Mouse (Mus musculus): ENCODE results near the gene Hpse2.

Gene Hpse2

DNA sequence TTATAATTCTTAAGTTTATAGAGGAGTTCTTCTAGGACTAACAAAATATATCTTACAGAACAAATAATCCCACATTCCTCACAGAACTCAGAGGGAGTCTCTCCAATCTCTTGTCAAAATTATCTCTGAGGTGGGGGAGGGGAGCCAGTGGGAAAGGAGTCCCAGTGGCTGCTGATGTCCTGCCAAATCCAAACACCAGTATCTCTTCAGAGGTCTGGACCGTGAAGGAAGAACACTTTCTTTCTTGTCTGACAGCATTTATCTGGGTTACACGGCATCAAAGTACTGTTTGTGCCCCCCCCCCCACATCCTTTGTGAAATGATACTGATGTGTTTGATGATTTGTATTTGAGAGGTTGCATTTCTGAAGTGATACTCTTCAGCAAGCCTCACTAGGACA, 213.3 kb downstream of the Hpse2 start:
- in situ Hi-C loops (cut with MboI): no loop called here

- in situ Hi-C loops (cut with MboI): no loop called here
These were observed 232.1 kb downstream of the Hpse2 start for GRCm38 (mm10) chr19:43156085-43156484.

DNA sequence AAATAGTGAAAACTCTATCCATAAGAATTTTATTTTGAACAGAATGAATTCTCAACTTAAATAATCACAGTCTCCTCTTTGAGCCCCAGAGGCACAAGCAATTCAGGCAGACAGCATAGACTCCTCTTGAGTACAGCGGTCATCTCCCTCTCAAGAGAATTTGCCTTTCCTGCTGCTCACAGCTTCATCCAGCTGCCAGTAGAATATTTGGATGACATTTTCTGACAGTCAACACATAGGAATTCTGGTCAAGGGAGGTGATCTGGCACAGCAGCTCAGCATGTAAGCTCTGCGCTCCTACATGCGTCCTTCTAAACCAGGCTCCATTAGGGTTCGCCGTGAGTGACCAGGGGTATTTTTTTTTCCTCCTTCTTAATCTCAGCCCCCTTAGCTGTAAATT, 232.6 kb downstream of the Hpse2 start:
- in situ Hi-C loops (cut with MboI): no loop called here

- in situ Hi-C loops (cut with MboI): no loop called here
These were observed 240.3 kb downstream of the Hpse2 start for GRCm38 (mm10) chr19:43147901-43148300.

- in situ Hi-C loops (cut with MboI): no loop called here
These were observed 241.3 kb downstream of the Hpse2 start for GRCm38 (mm10) chr19:43146820-43147219.

DNA sequence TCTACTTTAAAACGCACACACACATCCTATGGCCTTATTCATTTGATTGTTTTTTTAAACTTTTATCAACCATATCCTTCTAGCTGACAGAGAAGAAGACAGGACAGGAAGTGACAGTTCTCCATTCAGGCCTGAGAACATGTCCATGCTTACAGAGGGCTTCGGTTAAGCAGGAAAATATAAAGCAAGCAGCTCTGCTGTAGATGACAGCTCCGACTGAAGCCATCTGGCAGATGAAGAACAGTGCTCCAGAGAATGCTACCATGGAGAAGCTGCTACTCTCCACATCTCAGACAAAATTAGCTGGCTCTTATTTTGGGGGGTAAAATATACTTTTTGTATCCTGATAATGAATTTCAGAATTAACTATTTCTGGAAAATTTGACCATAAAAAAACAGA, 246.5 kb downstream of the Hpse2 start:
- in situ Hi-C loops (cut with MboI): no loop called here

DNA sequence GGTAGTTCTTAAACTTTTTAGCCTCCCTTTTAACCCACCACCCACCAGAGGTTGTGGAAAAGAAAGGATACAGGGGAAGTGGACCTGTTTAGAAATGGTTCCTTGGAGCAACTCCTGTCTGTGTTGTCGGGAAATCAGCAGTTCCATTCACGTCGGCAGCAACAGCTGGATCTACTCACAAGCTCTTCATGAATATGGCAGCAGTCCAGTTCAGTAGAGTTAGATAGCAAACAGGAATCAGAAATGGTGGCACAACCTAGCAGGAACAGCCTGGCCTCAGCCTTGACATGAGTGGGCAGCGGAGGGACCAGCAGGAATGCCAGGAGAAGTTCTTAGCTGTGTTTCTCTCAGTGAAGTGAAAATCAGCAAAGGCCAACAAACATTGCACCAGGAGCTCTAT, 278.4 kb downstream of the Hpse2 start:
- in situ Hi-C loops (cut with MboI): no loop called here

DNA sequence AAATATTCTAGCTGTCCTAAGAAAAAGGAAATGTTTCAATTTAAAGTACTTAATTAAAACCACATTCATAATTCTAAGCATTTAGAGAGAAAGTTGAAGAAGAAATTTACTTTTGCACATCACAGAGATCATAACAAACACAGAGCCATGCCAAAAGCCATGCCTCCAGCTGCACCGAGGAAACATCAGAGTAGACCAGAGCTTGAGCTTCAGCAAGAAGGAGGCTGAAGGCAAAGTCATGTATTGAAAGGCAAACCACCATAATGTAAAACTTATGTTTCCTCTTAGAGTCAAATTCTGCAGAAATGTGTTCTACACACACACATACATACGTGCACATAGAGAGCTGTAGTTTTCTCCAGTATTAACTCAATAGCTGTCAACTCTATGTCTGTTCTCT, 291.2 kb downstream of the Hpse2 start:
- in situ Hi-C loops (cut with MboI): no loop called here

- in situ Hi-C loops (cut with MboI): no loop called here
These were observed 300.9 kb downstream of the Hpse2 start for GRCm38 (mm10) chr19:43087216-43087615.

DNA sequence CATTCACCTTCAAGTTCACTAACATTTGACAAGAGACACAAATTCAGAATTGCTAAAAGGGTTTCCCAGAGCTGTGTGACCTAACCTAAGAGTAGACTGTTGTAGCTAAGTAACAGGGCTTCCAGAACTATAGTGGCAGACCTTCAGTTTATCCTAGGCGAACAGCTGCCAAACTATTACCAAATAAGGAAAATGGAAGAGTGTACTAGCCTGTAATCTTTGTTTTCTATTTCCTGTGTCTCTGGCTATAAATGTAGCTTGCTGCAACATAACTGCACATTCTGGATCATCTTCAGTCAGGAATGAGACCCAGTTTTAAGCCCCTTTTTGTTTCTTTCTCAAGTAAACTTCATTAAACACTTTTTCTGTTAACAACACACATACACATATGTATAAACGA, 324.0 kb downstream of the Hpse2 start:
- in situ Hi-C loops (cut with MboI): no loop called here

DNA sequence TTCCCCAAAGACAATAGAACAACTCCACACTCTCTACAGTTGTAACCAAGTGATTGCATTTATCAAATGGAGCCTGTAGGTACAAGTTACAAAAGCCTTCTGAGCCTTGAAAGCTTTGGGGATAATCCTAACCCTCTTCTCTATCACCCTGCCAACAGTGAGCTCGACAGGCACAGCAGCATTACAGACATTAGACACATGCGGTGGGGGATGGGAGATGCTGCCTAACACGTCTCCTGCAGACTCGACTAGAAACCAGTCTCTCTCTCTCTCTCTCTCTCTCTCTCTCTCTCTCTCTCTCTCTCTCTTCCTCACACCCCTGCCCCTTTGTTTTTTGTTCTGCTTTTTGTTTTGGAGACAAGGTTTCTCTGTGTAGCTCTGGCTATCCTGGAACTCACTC, 343.6 kb downstream of the Hpse2 start:
- in situ Hi-C loops (cut with MboI): no loop called here

DNA sequence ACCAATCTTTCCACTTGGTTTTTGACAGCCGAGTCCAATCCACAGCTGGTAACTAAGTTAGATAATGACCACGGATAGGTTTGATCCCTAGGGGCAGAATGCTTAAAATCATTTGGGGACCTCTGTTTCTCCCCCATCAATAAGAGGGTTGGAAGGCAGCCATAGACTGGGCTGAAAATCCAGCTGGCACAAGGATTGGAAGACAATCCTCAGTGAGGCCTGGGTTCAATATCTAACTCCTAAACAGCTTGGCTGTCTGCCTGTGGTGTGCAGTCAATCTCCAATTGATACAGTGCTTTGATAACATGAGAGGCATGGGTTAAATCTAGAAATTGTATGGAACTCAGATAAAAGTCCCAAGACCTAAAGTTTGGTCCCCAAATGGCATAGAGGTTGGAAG, 345.4 kb downstream of the Hpse2 start:
- in situ Hi-C loops (cut with MboI): no loop called here

GRCm38 (mm10) chr19:43042211-43042610, 345.9 kb downstream of the Hpse2 start:
- in situ Hi-C loops (cut with MboI): no loop called here

GRCm38 (mm10) chr19:43036381-43036780, 351.8 kb downstream of the Hpse2 start:
- in situ Hi-C loops (cut with MboI): no loop called here

DNA sequence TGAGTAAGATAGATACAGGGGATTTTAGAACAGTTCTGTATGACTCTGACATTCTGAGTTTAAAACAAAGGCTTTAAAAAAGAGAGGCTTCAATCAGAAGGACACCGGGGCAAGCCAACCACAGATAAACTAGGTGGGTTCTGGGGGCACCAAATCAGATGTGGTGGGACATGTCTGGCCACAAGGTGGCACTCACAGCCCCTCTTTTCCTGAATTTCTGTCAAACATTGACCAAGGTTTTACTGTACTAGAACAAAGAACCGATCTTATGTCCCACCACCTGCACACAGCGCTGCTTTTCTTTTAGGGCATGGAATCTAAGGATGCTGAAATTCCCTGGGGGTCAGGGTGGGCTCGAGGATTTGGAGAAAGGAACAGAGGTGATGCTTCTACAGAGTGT, 360.9 kb downstream of the Hpse2 start:
- in situ Hi-C loops (cut with MboI): no loop called here

GRCm38 (mm10) chr19:43022611-43023173, 365.5 kb downstream of the Hpse2 start:
- in situ Hi-C loops (cut with MboI): no loop called here

- in situ Hi-C loops (cut with MboI): no loop called here
These were observed 369.4 kb downstream of the Hpse2 start for GRCm38 (mm10) chr19:43018792-43019191.

GRCm38 (mm10) chr19:42996406-42996805, 391.7 kb downstream of the Hpse2 start:
- in situ Hi-C loops (cut with MboI): no loop called here

- in situ Hi-C loops (cut with MboI): no loop called here
These were observed 399.3 kb downstream of the Hpse2 start for GRCm38 (mm10) chr19:42988833-42989232.

GRCm38 (mm10) chr19:42986315-42986701, 401.8 kb downstream of the Hpse2 start:
- in situ Hi-C loops (cut with MboI): no loop called here

GRCm38 (mm10) chr19:42985372-42986314, 402.5 kb downstream of the Hpse2 start:
- in situ Hi-C loops (cut with MboI): no loop called here

GRCm38 (mm10) chr19:42980537-42980936, 407.6 kb downstream of the Hpse2 start:
- in situ Hi-C loops (cut with MboI): no loop called here

DNA sequence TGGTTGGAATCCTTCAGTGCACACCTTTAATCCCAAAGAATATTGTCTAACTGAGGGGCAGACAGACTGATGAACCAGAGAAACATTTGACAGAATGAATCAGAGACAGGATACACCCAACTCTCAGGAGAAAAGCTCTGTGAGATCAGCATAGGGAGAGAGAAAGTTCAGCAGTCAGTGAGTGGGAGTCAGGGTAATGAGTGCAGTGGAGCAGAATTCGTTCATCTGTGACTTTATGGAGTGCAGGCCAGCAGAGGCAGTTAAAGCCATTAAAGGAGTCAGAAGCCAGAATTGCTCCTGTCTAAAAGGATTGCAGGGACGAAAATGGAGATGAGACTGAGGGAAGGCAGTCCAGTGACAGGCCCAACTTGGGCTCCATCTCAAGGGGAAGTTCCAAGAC, 410.2 kb downstream of the Hpse2 start:
- in situ Hi-C loops (cut with MboI): no loop called here

DNA sequence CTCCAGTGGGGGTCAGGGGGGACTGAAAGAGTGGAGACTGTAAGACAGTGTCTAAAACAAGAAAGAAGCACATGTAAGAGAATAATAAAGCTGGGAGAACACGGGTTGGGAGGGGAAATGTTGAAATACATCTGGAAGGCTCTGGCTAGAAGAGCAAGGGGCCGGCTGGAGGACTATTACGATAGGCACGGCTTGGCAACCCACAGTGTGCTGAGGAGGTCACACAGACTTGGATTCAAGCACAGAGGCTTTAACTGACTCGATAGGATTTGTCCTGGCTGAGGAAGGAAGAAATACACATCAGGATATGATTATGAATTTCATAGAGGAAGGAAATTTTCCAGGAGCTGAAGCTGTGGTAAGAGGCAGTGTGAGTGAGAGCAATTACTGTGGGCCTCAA, 414.4 kb downstream of the Hpse2 start:
- in situ Hi-C loops (cut with MboI): no loop called here

Data from mature B cell (primary cell).